Mouse (Mus musculus) forebrain, embryonic 14.5 days (tissue): ENCODE results near the gene Fam25c. TPM values are rescaled to one million over a fixed set of nuclear protein-coding genes. Genes with fewer than 3 reads are reported as not detected.
A peak's percentile ranks its signal among the peaks of the same experiment; 100 is the strongest.
"Not testable (repeated sequence)": the region's sequence is repeated elsewhere in the genome, so short reads cannot be mapped to it uniquely, and the experiment has no call there.

Source experiments
- ATAC-seq: fragments of 200-750 bp; cut with Nextera tagmentation; 2 replicates; pipeline ENCODE4 v1.8.0; 2017; ENCODE audit warnings: mild to moderate bottlenecking, moderate library complexity
- DNase-seq: peaks from one replicate; pipeline ENCODE4 v3.0.0-alpha.2; 2015; ENCODE audit warnings: low spot score
- H3K27ac ChIP-seq: fragments of 300-500 bp; sonication (generic); 2 replicates; pipeline ENCODE4 v1.5.1; 2014; ENCODE audit warnings: low read depth, mild to moderate bottlenecking, control low read depth, low read length, moderate library complexity
- H3K27me3 ChIP-seq: fragments of 300-500 bp; sonication (generic); replicated peaks from 2 replicates; pipeline ENCODE4 v1.6.1; 2014; ENCODE audit warnings: low read length, control low read depth, mixed read lengths; ENCODE audit not compliant: control insufficient read depth, insufficient read depth
- H3K36me3 ChIP-seq: fragments of 300-500 bp; sonication (generic); 2 replicates; pipeline ENCODE4 v1.6.1; 2014; ENCODE audit warnings: low read length, control low read depth; ENCODE audit not compliant: control insufficient read depth, insufficient read depth
- H3K4me1 ChIP-seq: fragments of 300-500 bp; sonication (generic); 2 replicates; pipeline ENCODE4 v1.6.1; 2014; ENCODE audit warnings: antibody characterized with exemption, low read length, control low read depth; ENCODE audit not compliant: control insufficient read depth, insufficient read depth
- H3K4me2 ChIP-seq: fragments of 300-500 bp; sonication (generic); 2 replicates; pipeline ENCODE4 v1.6.1; 2014; ENCODE audit warnings: mild to moderate bottlenecking, control low read depth, low read length
- H3K4me3 ChIP-seq: fragments of 300-500 bp; sonication (generic); 2 replicates; pipeline ENCODE4 v1.5.1; 2014; ENCODE audit warnings: low read depth, low read length, control low read depth
- H3K9ac ChIP-seq: fragments of 300-500 bp; sonication (generic); 2 replicates; pipeline ENCODE4 v1.6.1; 2014; ENCODE audit warnings: mild to moderate bottlenecking, low read length, control low read depth, moderate library complexity
- H3K9me3 ChIP-seq: fragments of 300-500 bp; sonication (generic); replicated peaks from 2 replicates; pipeline ENCODE4 v1.6.1; 2016; ENCODE audit warnings: low read length, control low read depth, mixed read lengths; ENCODE audit not compliant: control insufficient read depth
- WGBS: fragments of 180-500 bp; shearing (Covaris S2); extraction: QIAGEN DNeasy Blood & Tissue Kit; methylation state at CpG from one replicate; pipeline ENCODE4 v1.1.7; 2014; 5-methylcytosine and 5-hydroxymethylcytosine counted together
- polyA plus RNA-seq: library from polyadenylated mRNA; unstranded; fragments of >200 nt; fragmentation: Nextera tagmentation; extraction: Ambion mirVana; gene quantifications from 2 replicates; pipeline ENCODE4 v1.2.1, GENCODE M21; 2014

Fam25c gene
- polyA plus RNA-seq, 1 experiment from 2014 or later, result not detected

DNA sequence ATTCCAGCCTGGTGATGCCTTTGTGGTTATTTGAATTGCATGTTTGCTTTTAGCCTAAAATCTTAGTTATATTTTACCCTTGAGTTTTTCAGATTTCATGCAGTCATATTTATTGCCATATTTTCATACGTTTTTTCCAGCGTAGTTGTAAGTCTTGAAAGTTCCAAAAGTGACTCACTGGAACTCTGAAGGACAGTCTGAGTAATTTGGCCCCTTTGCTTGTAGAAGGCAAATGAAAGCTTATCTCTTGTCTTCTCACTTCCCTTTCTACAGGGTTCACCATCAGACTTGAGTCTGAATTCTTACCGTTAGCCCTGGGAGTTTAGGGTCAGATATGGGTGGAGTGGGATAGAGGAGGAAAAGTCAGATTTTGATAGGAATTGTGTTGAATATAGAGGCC, 28.6 kb downstream of the Fam25c start:
- ATAC-seq (no peak), DNase-seq (no peak)
- Histone ChIP-seq H3K27me3 (no peaks in the 10 kb centered on the region), H3K9ac (no peak overlapping the region), H3K4me2 (no peak overlapping the region), H3K4me3 (no peak overlapping the region), H3K4me1 (peaks cover 2% of the 10 kb centered on the region; the same call in 1 of the 2 replicates), H3K9me3 (no peaks in the 10 kb centered on the region), H3K27ac (no peak overlapping the region), H3K36me3 (peaks cover 49% of the 10 kb centered on the region)
- 94% methylated on average over 3 of the region's 3 CpGs for WGBS

DNA sequence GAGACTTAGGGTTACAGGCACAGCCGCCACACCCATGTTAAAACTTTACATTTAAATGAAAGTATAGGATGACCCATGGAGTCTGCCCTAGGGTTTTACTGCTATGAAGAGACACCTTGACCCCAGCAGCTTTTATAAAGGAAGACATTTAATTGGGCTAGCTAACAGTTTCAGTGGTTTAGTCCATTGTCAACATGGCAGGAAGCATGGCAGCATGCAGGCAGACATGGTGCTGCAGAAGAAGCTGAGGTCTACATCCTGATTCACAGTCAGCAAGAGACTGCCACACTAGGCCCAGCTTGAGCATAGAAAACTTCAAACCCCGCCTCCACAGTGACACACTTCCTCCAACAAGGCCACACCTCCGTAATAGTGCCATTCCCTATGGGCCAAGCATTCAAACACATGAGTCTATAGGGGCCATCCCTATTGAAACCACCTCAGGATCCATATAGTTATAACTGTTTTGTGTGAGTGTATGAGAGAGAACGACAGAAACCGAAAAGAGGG, 31.6 kb downstream of the Fam25c start:
- 95% methylated on average over 5 of the region's 5 CpGs for WGBS

DNA sequence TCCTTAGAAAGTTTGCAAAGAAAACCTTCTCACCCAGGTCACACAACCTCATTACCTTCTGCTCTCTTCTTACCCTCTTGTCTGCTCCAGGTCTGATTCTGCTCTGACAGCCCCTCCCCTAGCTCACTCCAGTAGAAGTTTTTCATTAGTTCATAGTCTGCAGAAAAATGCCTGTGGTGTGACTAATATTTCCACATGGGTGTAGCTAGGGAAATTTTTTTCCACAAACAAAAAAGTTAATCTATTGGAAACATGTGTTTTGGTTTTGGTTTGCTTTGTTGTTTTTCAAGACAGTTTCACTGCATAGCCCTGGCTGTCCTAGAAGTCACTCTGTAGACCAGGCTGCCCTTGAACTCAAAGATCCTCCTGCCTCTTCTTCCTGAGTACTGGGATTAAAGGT, 37.1 kb downstream of the Fam25c start:
- DNase-seq (no peak), ATAC-seq (no peak)
- no peaks in the 10 kb centered on the region for H3K9me3 ChIP-seq
- no peak overlapping the region for H3K4me3 ChIP-seq
- no peak overlapping the region for H3K27ac ChIP-seq
- no peaks in the 10 kb centered on the region for H3K27me3 ChIP-seq
- peaks cover 20% of the 10 kb centered on the region for H3K36me3 ChIP-seq
- H3K4me1 ChIP-seq, result peaks cover 8% of the 10 kb centered on the region
- H3K9ac ChIP-seq, result no peak overlapping the region
- H3K4me2 ChIP-seq, result no peak overlapping the region

More for the DNA sequence above, 31.6 kb downstream of the Fam25c start:
- H3K4me1 ChIP-seq, result no peaks in the 10 kb centered on the region
- H3K27ac ChIP-seq, result no peak overlapping the region
- H3K4me3 ChIP-seq, result no peak overlapping the region
- no peaks in the 10 kb centered on the region for H3K9me3 ChIP-seq
- ATAC-seq (no peak), DNase-seq (no peak)
- H3K27me3 ChIP-seq, result no peaks in the 10 kb centered on the region
- no peak overlapping the region for H3K4me2 ChIP-seq
- H3K36me3 ChIP-seq, result peaks cover 47% of the 10 kb centered on the region
- no peak overlapping the region for H3K9ac ChIP-seq

DNA sequence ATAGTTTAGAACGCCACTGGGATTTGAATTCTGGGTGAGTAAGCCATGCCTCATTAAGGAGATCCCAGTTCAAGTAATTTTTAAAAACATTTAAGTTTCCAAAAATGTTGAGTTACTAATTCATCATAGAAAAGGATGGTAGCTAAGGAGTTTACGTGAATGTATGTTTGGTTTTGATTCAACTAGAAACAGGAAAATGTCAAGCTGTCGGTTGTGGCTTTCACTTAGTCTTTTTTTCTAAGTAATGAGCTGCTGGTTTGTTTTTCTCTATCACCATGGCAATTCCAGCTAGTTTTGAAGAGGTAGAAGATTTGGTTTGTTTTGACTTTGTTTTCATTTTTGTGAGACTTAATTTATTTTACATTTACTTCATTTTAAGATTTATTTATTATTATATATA, 37.8 kb downstream of the Fam25c start:
- no peak for ATAC-seq
- Histone ChIP-seq H3K9me3 (no peaks in the 10 kb centered on the region), H3K27me3 (no peaks in the 10 kb centered on the region), H3K27ac (no peak overlapping the region), H3K4me1 (peaks cover 13% of the 10 kb centered on the region), H3K4me2 (no peak overlapping the region), H3K36me3 (peaks cover 19% of the 10 kb centered on the region), H3K4me3 (no peak overlapping the region), H3K9ac (no peak overlapping the region)
- 89% methylated on average over 3 of the region's 3 CpGs for WGBS
- no peak for DNase-seq

DNA sequence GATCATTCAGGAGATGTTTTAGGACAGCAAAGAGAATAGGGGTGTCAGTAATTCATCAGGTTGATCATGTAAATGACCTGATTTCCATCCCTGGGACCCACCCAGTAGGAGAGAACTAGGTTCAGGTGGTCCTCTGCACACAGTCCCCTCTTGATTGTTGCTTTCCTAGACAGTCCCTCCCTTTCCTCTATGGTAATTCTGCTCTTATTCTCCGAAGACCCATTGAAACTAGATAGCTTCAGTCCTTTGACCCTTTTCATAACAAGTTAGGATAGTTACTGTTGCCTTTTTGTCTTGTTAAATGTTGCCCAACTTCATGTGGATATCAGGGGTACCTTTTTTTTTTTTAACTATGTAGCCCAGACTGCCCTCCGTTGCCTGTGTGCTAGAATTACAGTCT, 38.9 kb downstream of the Fam25c start:
- WGBS, result 94% methylated on average over 2 of the region's 2 CpGs
- ATAC-seq, result no peak
- no peak overlapping the region for H3K4me2 ChIP-seq

DNA sequence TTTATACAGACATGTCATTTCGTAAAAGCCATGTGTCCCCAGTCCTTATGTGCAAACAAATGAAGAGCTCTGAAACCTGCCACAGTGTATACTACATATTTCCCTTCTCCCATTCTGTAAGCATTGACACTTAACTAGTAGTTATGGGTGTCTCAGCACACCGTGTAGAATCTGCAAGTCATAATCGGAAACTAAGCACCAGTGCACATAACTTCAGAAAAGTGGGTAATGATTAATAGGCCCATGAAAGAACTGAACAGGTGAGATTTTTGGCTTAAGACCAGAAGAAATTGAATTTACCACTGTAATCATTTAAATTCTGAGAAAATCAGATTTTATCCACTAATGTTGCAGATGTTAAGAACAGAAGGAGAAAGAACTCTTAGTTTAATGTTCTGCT, 40.4 kb downstream of the Fam25c start:
- Histone ChIP-seq H3K4me3 (no peak overlapping the region), H3K4me1 (peaks cover 21% of the 10 kb centered on the region), H3K4me2 (no peak overlapping the region), H3K36me3 (peaks cover 4% of the 10 kb centered on the region), H3K9ac (no peak overlapping the region), H3K27me3 (no peaks in the 10 kb centered on the region), H3K27ac (no peak overlapping the region), H3K9me3 (no peaks in the 10 kb centered on the region)
- ATAC-seq, result no peak
- WGBS, result 89% methylated on average over 3 of the region's 3 CpGs
- DNase-seq, result no peak

More for the DNA sequence above, 38.9 kb downstream of the Fam25c start:
- Histone ChIP-seq H3K36me3 (peaks cover 15% of the 10 kb centered on the region), H3K27me3 (no peaks in the 10 kb centered on the region), H3K4me1 (peaks cover 21% of the 10 kb centered on the region), H3K4me3 (no peak overlapping the region), H3K27ac (no peak overlapping the region), H3K9ac (no peak overlapping the region), H3K9me3 (no peaks in the 10 kb centered on the region)
- DNase-seq, result no peak

DNA sequence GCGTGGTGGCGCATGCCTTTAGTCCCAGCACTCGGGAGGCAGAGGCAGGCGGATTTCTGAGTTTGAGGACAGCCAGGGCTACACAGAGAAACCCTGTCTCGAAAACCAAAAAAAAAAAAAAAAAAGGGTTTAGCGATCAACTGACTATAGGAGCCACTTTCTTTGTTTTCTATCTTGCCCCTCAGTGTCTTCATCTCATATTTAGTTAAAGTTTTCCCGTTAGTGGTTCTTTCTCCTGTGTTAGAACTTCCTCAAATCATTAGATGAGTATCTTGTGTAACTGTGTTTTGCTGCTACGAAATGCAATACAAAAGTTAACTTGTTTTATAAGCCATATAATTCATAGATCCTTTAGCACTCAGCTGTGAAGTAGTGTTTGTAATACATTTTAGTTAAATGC, 40.9 kb downstream of the Fam25c start:
- DNase-seq, H3K36me3 ChIP-seq, H3K4me3 ChIP-seq, H3K27ac ChIP-seq, H3K9ac ChIP-seq, ATAC-seq, H3K27me3 ChIP-seq, H3K4me2 ChIP-seq, H3K9me3 ChIP-seq: not testable (repeated sequence)
- peaks cover 21% of the 10 kb centered on the region for H3K4me1 ChIP-seq
- 92% methylated on average over 8 of the region's 8 CpGs for WGBS

DNA sequence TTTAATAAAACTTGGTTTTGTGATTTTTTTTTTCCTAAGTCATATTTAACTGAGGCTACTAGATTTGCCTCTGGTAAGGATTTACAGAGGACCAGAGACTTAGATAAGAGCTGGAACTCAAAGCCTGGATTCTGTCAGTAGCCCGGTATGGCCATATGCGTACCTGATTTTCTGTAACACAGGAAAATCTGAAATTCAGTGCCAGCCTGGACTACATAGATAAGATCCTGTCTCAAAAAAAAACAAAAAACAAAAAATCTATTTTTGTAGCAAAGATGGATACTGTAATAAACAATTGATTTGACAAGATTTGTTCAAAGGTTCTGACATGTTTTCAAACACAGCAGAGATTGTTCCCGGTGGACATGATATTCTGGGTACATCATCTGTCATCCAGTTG, 41.6 kb downstream of the Fam25c start:
- peak overlapping the region; percentile 79; the same call in 1 of the 2 replicates for H3K4me2 ChIP-seq
- no peak overlapping the region for H3K27ac ChIP-seq
- H3K4me1 ChIP-seq, result peaks cover 21% of the 10 kb centered on the region
- no peak overlapping the region for H3K9ac ChIP-seq
- H3K4me3 ChIP-seq, result no peak overlapping the region
- H3K27me3 ChIP-seq, result no peaks in the 10 kb centered on the region
- H3K9me3 ChIP-seq, result no peaks in the 10 kb centered on the region
- no peak for ATAC-seq
- 87% methylated on average over 3 of the region's 3 CpGs for WGBS
- DNase-seq, result no peak
- H3K36me3 ChIP-seq, result 0 out of 2 replicates have a peak, but pooled peaks cover 3% of the 10 kb centered on the region

DNA sequence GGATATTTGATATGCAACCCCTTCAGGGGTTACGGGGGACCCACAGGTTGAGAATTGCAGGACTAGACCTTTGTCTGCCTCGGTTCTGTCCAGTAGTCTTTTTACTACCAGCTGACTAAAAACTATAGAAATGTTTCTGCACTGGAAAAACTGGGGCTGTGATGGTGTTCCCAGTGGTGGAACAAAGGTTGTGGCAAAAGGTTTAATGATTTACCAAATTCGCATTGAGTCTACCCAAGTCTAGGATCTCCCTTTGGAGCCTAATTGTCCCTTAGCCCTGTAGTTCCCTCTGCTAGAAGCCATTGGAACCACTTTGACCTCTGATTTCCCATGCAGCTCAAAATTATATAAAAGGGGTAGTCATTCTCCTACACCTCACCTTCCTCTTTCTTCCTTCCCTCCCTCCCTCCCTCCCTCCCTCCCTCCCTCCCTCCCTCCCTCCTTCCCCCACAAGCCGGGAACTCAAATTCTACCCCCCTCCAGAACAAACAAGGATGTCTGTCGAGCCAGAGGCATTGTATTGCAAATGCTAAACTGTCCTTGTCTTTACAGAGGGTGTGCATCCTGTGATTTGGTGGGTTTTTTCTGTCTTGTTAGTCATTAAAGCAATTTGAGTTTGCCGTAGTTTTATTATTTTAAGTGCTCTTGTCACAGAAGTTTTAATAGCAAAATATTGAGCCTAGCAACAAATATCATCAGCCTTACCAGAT, 42.7 kb downstream of the Fam25c start:
- no peak for ATAC-seq
- Histone ChIP-seq H3K4me1 (peaks cover 21% of the 10 kb centered on the region), H3K27me3 (no peaks in the 10 kb centered on the region), H3K9ac (peak overlapping the region; percentile 96), H3K36me3 (0 out of 2 replicates have a peak, but pooled peaks cover 3% of the 10 kb centered on the region), H3K4me3 (peak overlapping the region; percentile 96), H3K27ac (no peak overlapping the region), H3K9me3 (no peaks in the 10 kb centered on the region), H3K4me2 (peak overlapping the region; percentile 79)
- WGBS, result 21% methylated on average over 5 of the region's 6 CpGs
- DNase-seq, result peak; percentile 11
